Mouse (Mus musculus) bone marrow macrophage, adult 2 months (primary cell): ENCODE results near the gene Bmpr2. TPM values are rescaled to one million over a fixed set of nuclear protein-coding genes. Genes with fewer than 3 reads are reported as not detected.
A peak's percentile ranks its signal among the peaks of the same experiment; 100 is the strongest.

ENCODE experiments used
- H3K27ac ChIP-seq: 2 replicates; pipeline ENCODE4 v1.5.1; 2012; ENCODE audit warnings: low read depth, low read length; ENCODE audit not compliant: insufficient read depth
- H3K4me1 ChIP-seq: 2 replicates; pipeline ENCODE4 v1.6.1; 2012; ENCODE audit warnings: low read length; ENCODE audit not compliant: control insufficient read depth, insufficient read depth
- H3K4me3 ChIP-seq: 2 replicates; pipeline ENCODE4 v1.5.1; 2012; ENCODE audit warnings: mild to moderate bottlenecking, low read length, moderate library complexity; ENCODE audit not compliant: insufficient read depth
- CTCF ChIP-seq: IDR thresholded peaks from 2 replicates; pipeline ENCODE4 v1.5.1; 2012; ENCODE audit warnings: low read depth, mild to moderate bottlenecking, low read length, moderate library complexity
- POLR2A ChIP-seq: IDR thresholded peaks from 2 replicates; pipeline ENCODE4 v1.6.1; 2012; ENCODE audit warnings: mild to moderate bottlenecking, low read depth, low read length, borderline replicate concordance
- polyA plus RNA-seq: library from polyadenylated mRNA; stranded (reverse); fragments of >200 nt; gene quantifications from 2 replicates; pipeline ENCODE4 v1.2.4, GENCODE M21; 2012; ENCODE audit not compliant: missing spikeins, insufficient read depth, insufficient read length

The Bmpr2 gene
- polyA plus RNA-seq, 1 experiment, result 26.0 TPM

DNA sequence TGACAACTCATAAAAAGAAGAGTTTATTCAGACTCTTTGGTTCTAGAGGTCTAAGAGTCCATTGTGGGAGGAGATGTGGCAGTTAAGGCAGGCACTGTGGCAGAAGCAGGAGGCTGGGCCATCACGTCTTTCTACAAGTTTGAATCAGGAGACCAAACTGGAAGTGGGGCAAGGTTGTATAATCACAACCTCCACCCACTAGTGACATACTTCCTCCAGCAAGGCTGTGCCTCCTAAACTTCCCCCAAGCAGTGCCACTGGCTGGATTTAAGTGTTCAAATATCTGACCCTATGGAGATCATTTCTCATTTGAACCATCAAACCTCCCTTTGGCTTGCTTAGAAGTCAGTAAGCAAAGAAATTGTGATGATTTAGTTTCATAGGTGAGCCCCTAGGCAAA lies 7.9 kb upstream of the Bmpr2 start:
- Histone ChIP-seq H3K4me1 (peaks cover 5% of the 10 kb centered on the region), H3K27ac (no peak overlapping the region), H3K4me3 (no peak overlapping the region)
- TF ChIP-seq CTCF (no peak), POLR2A (no peak)

DNA sequence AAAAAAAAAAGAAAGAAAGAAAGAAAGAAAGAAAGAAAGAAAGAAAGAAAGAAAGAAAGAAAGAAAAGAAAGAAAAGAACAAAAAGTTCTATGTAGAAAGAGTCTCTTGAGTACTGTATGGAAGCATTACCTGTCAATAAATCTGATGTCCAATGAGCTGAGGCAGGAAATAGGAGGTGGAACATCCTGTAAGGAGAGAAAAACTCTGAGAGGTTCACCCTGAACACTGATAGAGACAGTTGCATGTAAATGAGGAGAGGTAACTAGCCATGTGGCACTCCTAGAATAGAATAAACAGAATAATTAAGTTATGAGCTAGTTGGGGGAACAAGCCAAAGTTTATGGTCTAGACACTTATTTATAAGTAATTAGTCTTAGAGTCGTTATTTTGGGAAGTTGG lies 4.9 kb upstream of the Bmpr2 start:
- Histone ChIP-seq H3K4me1 (peaks cover 8% of the 10 kb centered on the region), H3K27ac (no peak overlapping the region), H3K4me3 (no peak overlapping the region)
- TF ChIP-seq CTCF, result no peak
- TF ChIP-seq POLR2A, result no peak

DNA sequence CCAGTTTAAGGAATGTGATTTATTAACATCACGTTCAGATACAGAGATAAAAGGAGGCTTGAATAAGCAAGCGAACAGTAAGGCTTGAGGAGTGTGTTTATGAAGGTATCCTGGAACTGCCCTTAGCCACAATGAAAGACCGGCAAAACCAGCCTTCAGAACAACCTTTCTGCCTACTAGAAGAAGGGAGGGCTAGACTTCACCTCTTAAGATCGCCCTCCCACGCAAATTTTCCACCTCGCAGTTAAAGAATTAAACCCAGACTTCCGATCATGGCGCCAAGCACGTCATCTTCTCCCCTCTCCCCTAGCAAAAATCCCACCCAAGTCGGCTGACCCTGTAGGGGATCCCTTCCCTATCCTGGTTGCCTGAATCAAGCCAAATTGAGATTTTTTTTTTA lies 992 bp upstream of the Bmpr2 start:
- peak overlapping the region; percentile 66 for H3K4me3 ChIP-seq
- TF ChIP-seq POLR2A (no peak), CTCF (no peak)
- no peak overlapping the region for H3K27ac ChIP-seq
- H3K4me1 ChIP-seq, result peaks cover 4% of the 10 kb centered on the region; the same call in 1 of the 2 replicates

DNA sequence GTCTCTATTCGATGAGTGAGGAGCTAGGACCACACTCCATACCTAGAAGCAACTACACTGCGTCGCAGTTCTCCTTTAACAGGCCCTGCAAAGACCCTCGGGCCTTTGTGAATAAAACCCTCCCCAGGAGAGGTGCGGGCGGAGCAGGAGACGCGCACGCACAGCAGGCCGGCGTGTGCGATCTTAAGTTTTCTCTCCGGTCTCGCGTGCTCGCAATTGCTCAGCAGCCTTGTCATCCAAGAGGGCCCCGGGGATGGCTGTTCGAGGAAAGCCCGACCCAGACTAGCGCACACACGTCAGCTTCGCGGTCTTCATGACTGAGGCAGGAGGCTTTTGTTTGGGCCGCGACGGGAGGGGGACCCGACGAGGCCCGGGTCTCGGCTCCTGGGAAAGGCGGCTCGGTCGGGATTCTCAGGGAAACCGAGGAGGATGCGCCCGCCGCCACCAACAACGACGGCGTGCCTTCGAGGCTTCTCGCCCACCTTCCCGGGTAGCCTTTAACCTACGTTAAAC lies 493 bp upstream of the Bmpr2 start:
- Histone ChIP-seq H3K4me1 (peaks cover 4% of the 10 kb centered on the region; the same call in 1 of the 2 replicates), H3K27ac (peak overlapping the region; percentile 40), H3K4me3 (peak overlapping the region; percentile 66)
- TF ChIP-seq POLR2A (no peak), CTCF (no peak)

DNA sequence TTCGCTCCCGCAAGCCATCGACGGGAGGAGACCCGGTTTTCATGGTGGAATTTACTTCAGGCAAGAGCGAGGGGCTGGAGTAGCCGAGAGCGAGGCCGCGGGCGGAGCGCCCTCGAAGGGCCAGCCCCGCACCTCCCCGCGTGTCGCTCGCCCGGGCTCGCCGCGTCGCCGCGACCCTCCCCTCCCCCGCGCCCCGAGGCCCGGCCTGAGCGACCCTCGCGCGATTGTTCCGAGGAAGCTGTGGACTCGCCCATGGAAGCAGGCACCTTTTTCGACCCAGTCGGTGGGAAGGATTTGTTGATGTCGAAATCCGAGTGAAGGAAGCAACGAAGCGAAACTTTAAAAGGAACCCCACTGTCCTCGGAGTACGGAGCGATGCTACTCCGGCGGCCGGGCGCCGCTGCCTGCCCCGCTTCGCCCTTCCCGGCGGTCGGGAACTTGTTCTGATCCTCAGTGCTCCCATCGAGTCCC lies 616 bp downstream of the Bmpr2 start:
- peak overlapping the region; percentile 89 for H3K4me3 ChIP-seq
- TF ChIP-seq CTCF, result no peak
- TF ChIP-seq POLR2A, result no peak
- peak overlapping the region; percentile 80 for H3K27ac ChIP-seq
- H3K4me1 ChIP-seq, result peaks cover 6% of the 10 kb centered on the region; the same call in 1 of the 2 replicates

DNA sequence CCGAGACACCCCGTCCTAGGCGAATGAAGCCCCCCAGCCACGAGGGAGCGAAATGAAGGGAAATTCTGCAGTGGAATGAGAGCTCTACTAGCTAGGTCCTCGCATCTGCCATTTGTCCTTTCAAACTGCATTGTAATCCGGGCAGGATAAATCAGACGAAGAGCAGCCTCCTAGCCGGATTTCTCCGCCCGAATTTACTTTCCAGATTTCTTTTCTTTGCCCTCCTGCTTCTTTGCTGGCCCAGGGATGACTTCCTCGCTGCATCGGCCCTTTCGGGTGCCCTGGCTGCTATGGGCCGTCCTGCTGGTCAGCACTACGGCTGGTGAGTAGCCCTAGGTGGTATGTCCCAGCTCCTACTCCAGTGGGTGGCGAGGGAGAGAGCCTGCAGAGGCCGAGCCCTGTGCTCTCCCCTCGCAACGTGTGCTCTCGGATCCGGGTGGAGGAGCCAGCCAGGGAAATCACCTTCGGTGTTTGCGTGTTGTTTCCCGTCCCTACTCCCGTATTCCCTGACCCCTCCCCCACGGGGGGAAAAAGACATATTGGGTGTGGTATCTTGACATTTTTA lies 1.3 kb downstream of the Bmpr2 start:
- Histone ChIP-seq H3K4me1 (peaks cover 6% of the 10 kb centered on the region; the same call in 1 of the 2 replicates), H3K4me3 (peak overlapping the region; percentile 89), H3K27ac (peak overlapping the region; percentile 63)
- TF ChIP-seq POLR2A, result no peak
- no peak for TF ChIP-seq CTCF

DNA sequence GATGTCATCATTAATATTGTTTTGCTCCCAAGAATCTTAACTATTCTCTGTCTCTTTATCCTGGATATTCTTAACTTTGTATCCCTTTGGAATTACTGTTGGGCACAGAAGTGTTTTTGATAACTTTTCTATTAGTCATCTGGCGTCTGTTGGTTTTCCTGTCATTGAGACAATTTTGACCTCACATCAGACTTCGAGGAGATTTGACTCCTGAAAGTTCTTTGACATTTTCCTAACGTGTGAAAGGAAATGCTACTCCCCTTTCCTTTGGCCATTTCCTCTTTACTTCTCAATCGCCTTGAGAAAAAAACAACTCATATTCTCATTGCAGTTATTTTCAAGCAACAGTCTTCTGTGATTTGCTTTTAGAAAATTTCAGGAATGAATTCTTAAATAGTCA lies 2.1 kb downstream of the Bmpr2 start:
- Histone ChIP-seq H3K27ac (0 out of 2 replicates have a peak overlapping the region, but pooled peaks have one; percentile 4), H3K4me3 (peak overlapping the region; percentile 50), H3K4me1 (peaks cover 8% of the 10 kb centered on the region; the same call in 1 of the 2 replicates)
- TF ChIP-seq POLR2A (no peak), CTCF (no peak)

DNA sequence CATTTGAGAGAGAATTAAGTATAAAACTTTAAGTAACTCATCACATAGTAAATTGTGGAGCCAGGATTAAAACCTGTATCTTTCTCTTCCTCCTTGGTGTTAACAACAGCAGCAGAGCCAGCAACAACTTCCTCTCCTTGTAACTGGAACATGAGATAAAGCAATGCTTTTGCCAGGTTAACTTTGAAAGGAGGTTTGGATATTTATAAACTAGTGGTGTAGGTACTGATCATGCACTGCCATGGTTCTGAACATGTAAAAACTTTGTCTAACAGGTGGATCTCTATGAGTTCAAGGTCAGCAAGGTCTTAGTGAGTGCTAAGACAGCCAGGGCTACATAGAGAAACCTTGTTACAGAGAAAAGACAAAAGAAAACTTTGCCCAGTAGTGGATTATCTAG lies 3.4 kb downstream of the Bmpr2 start:
- no peak overlapping the region for H3K4me3 ChIP-seq
- H3K4me1 ChIP-seq, result peaks cover 11% of the 10 kb centered on the region
- no peak overlapping the region for H3K27ac ChIP-seq
- no peak for TF ChIP-seq POLR2A
- TF ChIP-seq CTCF, result no peak

DNA sequence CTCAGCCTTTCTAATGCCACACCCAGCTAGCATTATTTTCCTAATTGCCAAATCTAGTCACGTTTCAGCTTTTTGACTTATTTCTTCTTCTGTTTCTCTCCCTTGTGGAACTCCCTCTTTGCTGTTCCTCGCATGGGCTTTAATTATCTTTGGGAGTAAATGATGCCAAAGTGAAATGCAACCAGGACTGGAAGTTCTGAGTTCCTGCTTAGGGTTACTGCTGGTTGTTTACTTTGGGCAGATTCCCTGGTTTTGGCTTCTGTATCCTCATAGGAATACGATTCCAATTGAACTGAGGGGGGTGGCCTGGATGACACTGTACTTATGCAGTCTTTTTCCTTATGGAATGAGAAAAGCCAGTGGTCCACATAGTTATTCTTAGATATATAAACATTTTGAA lies 8.7 kb downstream of the Bmpr2 start:
- no peak overlapping the region for H3K27ac ChIP-seq
- H3K4me3 ChIP-seq, result no peak overlapping the region
- TF ChIP-seq POLR2A (no peak), CTCF (no peak)
- peaks cover 14% of the 10 kb centered on the region for H3K4me1 ChIP-seq

DNA sequence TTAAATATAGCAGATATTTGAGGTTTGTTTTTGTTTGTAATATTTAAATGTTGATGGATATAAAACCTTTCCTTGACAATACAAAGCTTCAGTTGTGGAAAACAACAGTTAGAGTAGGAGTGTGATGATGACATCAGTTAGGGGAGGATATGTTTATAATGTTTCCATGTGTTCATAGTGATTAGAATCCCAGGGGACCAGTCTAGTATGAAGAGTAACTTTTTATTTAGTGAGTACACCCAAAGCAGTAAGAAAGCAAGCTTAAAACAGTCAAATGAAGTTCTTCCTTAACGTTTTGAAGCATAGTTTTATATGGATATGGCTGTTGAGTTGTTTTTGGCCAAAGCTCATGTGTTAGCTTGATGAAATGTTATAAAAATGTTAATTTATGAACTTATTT lies 17.9 kb downstream of the Bmpr2 start:
- no peak overlapping the region for H3K27ac ChIP-seq
- TF ChIP-seq CTCF, result no peak
- TF ChIP-seq POLR2A, result no peak
- H3K4me3 ChIP-seq, result no peak overlapping the region
- no peaks in the 10 kb centered on the region for H3K4me1 ChIP-seq

DNA sequence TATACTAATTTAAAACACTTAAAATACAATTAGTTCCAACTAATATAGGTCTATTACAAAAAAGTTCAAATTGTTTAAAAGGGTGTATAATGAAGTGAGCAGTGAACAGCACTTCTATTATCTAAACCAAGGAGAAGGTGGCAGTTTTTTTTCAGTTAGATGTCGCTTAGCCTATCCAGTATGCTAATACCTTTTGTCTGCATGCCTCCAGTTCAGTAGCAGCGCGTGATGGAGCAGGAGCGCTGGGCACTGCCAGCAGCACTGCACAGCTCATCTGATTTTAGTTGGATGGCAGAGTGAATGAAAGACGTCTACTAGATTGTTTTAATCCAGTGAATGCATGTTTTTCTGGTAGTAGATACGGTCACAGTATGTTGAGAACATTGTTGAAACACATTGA lies 25.8 kb downstream of the Bmpr2 start:
- TF ChIP-seq CTCF, result no peak
- no peak for TF ChIP-seq POLR2A
- Histone ChIP-seq H3K4me3 (no peak overlapping the region), H3K4me1 (no peaks in the 10 kb centered on the region), H3K27ac (no peak overlapping the region)
